Mouse (Mus musculus): ENCODE data around the gene Pex7. TPM values are rescaled to one million over a fixed set of nuclear protein-coding genes. Genes with fewer than 3 reads are reported as not detected.

The Pex7 gene
- polyA plus RNA-seq, 1 experiment from 2014 or later: 35.9 TPM

- peak; percentile 40; the same call in 1 of the 2 replicates for ATAC-seq
- Histone ChIP-seq H3K27ac (ENCODE audit: low read depth, low read length) (no peak overlapping the region), H3K9me3 (ENCODE audit: control insufficient read depth, low read length) (no peaks in the 10 kb centered on the region), H3K4me1 (ENCODE audit: control insufficient read depth, insufficient read depth, low read depth, low read length) (peaks cover 24% of the 10 kb centered on the region), H3K4me2 (ENCODE audit: low read length) (peak overlapping the region; percentile 99), H3K4me3 (ENCODE audit: low read length) (peak overlapping the region; percentile 63), H3K36me3 (ENCODE audit: control insufficient read depth, insufficient read depth, low read length) (no peaks in the 10 kb centered on the region), H3K27me3 (replicated peaks; ENCODE audit: control insufficient read depth, insufficient read depth, low read length) (peaks cover 34% of the 10 kb centered on the region), H3K9ac (ENCODE audit: low read depth, low read length) (no peak overlapping the region)
- WGBS: 7% methylated on average over 44 of the region's 44 CpGs
Observed at GRCm38 (mm10) chr10:19848928-19849770, 58.3 kb downstream of the Pex7 start.

DNA sequence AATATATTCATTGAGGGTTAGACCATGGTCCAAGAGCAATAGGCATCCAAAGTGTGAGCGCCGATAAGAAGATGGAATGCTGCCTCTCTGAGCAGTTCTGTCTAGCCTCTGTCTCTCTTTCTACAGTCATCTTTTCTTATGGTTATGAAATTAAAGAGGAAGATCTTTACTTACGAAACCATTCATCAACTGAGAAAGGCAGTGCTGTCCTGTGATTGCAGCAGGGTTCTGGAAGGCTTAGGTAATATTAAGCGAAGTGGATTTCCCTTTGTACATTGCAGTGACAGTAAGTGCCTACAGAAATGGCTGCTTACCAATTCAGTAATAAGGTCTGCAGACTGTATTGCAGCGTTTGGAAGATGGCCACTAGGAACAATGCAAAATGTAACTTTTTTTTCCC is 67.7 kb downstream of the Pex7 start:
- Histone ChIP-seq H3K9ac (ENCODE audit: low read depth, low read length) (no peak overlapping the region), H3K36me3 (ENCODE audit: control insufficient read depth, insufficient read depth, low read length) (no peaks in the 10 kb centered on the region), H3K4me2 (ENCODE audit: low read length) (no peak overlapping the region), H3K4me1 (ENCODE audit: control insufficient read depth, insufficient read depth, low read depth, low read length) (no peaks in the 10 kb centered on the region), H3K27ac (ENCODE audit: low read depth, low read length) (no peak overlapping the region), H3K27me3 (replicated peaks; ENCODE audit: control insufficient read depth, insufficient read depth, low read length) (no peaks in the 10 kb centered on the region), H3K4me3 (ENCODE audit: low read length) (no peak overlapping the region), H3K9me3 (ENCODE audit: control insufficient read depth, low read length) (no peaks in the 10 kb centered on the region)
- WGBS: 91% methylated on average over 5 of the region's 5 CpGs
- ATAC-seq: no peak

- Histone ChIP-seq H3K4me3 (ENCODE audit: low read length) (no peak overlapping the region), H3K9me3 (ENCODE audit: control insufficient read depth, low read length) (no peaks in the 10 kb centered on the region), H3K36me3 (ENCODE audit: control insufficient read depth, insufficient read depth, low read length) (no peaks in the 10 kb centered on the region), H3K27me3 (replicated peaks; ENCODE audit: control insufficient read depth, insufficient read depth, low read length) (no peaks in the 10 kb centered on the region), H3K27ac (ENCODE audit: low read depth, low read length) (no peak overlapping the region; the same call in 1 of the 2 replicates), H3K4me1 (ENCODE audit: control insufficient read depth, insufficient read depth, low read depth, low read length) (no peaks in the 10 kb centered on the region), H3K4me2 (ENCODE audit: low read length) (no peak overlapping the region), H3K9ac (ENCODE audit: low read depth, low read length) (no peak overlapping the region)
- ATAC-seq: 0 out of 2 replicates have a peak, but pooled peaks have one; percentile 40
- WGBS: 49% methylated on average over 8 of the region's 8 CpGs
Observed at GRCm38 (mm10) chr10:19835887-19836710, 71.4 kb downstream of the Pex7 start.

DNA sequence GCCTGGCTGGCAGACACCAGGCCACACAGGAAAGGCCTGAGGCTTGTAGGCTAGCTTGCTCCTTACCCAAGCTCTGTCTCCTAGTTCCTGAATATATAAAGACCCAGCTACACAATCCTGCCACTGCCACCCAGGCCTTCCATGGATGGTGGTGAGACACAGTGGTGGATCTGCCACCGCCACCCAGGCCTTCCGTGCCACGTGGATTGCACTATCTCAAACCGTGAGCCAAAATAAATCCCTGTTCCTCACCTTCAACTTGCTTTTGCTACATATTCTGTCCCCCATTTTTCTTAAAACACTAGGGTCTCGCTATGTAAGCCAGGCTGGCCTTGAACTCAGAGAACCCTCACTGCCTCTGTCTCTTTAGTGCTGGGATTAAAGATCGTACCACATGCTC is 73.3 kb downstream of the Pex7 start:
- 98% methylated on average over 6 of the region's 6 CpGs for WGBS
- Histone ChIP-seq H3K9me3 (ENCODE audit: control insufficient read depth, low read length) (no peaks in the 10 kb centered on the region), H3K4me2 (ENCODE audit: low read length) (no peak overlapping the region), H3K27me3 (replicated peaks; ENCODE audit: control insufficient read depth, insufficient read depth, low read length) (no peaks in the 10 kb centered on the region), H3K4me1 (ENCODE audit: control insufficient read depth, insufficient read depth, low read depth, low read length) (no peaks in the 10 kb centered on the region), H3K4me3 (ENCODE audit: low read length) (no peak overlapping the region), H3K36me3 (ENCODE audit: control insufficient read depth, insufficient read depth, low read length) (no peaks in the 10 kb centered on the region), H3K9ac (ENCODE audit: low read depth, low read length) (no peak overlapping the region), H3K27ac (ENCODE audit: low read depth, low read length) (no peak overlapping the region)
- ATAC-seq: no peak

DNA sequence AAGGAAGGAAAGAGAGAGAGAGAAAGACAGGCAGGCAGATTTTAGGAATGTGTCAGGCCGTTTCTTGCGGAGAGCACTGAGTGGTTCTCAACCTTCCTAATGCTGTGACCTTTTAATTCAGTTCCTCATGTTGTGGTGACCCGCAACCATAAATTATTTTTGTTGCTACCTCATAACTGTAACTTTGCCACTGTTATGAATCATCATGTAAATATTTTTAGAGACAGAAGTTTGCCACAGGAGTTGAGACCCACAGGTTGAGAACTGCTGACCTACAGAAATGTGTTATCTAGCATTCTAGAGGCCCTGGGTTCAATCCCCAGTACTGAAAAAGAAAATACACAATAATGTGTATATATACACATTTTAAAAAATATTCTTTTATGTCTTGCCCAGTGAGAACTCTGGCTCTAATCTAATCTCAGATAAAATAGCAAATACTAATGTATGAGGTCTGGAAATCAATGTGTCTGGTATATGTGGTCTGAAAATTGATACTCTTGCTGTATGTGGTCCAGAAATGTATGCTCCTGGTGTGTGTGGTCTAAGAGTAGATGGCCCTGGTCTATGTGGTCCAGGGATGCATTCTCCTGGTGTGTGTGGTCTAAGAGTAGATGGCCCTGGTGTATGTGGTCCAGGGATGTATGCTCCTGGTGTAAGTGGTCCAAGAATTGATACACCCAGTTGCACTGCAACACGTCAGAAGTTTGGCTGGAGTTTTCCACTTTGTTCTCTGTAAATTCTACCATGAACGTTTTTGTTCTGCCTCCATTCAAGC is 76.2 kb downstream of the Pex7 start:
- H3K9me3 ChIP-seq (ENCODE audit: control insufficient read depth, low read length): no peaks in the 10 kb centered on the region
- no peak overlapping the region for H3K4me2 ChIP-seq (ENCODE audit: low read length)
- no peaks in the 10 kb centered on the region for H3K4me1 ChIP-seq (ENCODE audit: control insufficient read depth, insufficient read depth, low read depth, low read length)
- no peak overlapping the region for H3K9ac ChIP-seq (ENCODE audit: low read depth, low read length)
- H3K36me3 ChIP-seq (ENCODE audit: control insufficient read depth, insufficient read depth, low read length): no peaks in the 10 kb centered on the region
- H3K27ac ChIP-seq (ENCODE audit: low read depth, low read length): no peak overlapping the region
- H3K27me3 ChIP-seq (replicated peaks; ENCODE audit: control insufficient read depth, insufficient read depth, low read length): no peaks in the 10 kb centered on the region
- 93% methylated on average over 5 of the region's 5 CpGs for WGBS
- no peak overlapping the region for H3K4me3 ChIP-seq (ENCODE audit: low read length)
- no peak for ATAC-seq

DNA sequence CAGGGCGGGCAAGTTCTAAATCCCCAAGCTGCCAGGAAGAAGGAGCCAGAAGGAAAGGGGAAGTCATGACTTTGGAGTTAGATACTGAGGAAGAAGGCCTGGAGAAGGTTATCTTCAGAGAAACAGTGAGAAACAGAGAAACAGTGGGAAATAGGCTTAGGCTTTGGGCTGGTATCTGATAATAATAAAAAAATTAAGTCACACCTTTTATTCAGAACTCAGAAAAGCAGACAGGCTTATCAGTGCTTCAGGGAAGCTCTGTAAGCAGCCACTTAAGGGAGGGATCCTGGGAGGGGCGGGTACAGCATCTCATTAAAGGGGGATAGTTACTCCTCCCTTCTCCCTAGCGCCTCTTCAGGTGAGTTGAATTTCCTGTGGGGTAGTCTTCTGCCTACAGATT is 86.5 kb downstream of the Pex7 start:
- no peak for ATAC-seq
- no peak overlapping the region for H3K4me2 ChIP-seq (ENCODE audit: low read length)
- H3K4me1 ChIP-seq (ENCODE audit: control insufficient read depth, insufficient read depth, low read depth, low read length): no peaks in the 10 kb centered on the region
- no peaks in the 10 kb centered on the region for H3K9me3 ChIP-seq (ENCODE audit: control insufficient read depth, low read length)
- no peak overlapping the region for H3K27ac ChIP-seq (ENCODE audit: low read depth, low read length)
- H3K9ac ChIP-seq (ENCODE audit: low read depth, low read length): no peak overlapping the region
- no peaks in the 10 kb centered on the region for H3K36me3 ChIP-seq (ENCODE audit: control insufficient read depth, insufficient read depth, low read length)
- no peaks in the 10 kb centered on the region for H3K27me3 ChIP-seq (replicated peaks; ENCODE audit: control insufficient read depth, insufficient read depth, low read length)
- 63% methylated on average over 3 of the region's 3 CpGs for WGBS
- H3K4me3 ChIP-seq (ENCODE audit: low read length): no peak overlapping the region

GRCm38 (mm10) chr10:19818723-19819355 is 88.7 kb downstream of the Pex7 start:
- H3K27me3 ChIP-seq (replicated peaks; ENCODE audit: control insufficient read depth, insufficient read depth, low read length): no peaks in the 10 kb centered on the region
- 63% methylated on average over 16 of the region's 16 CpGs for WGBS
- no peaks in the 10 kb centered on the region for H3K9me3 ChIP-seq (ENCODE audit: control insufficient read depth, low read length)
- H3K4me2 ChIP-seq (ENCODE audit: low read length): no peak overlapping the region
- no peak overlapping the region for H3K9ac ChIP-seq (ENCODE audit: low read depth, low read length)
- ATAC-seq: no peak
- no peak overlapping the region for H3K4me3 ChIP-seq (ENCODE audit: low read length)
- no peaks in the 10 kb centered on the region for H3K36me3 ChIP-seq (ENCODE audit: control insufficient read depth, insufficient read depth, low read length)
- H3K27ac ChIP-seq (ENCODE audit: low read depth, low read length): no peak overlapping the region
- no peaks in the 10 kb centered on the region for H3K4me1 ChIP-seq (ENCODE audit: control insufficient read depth, insufficient read depth, low read depth, low read length)

GRCm38 (mm10) chr10:19815371-19815770 is 92.1 kb downstream of the Pex7 start:
- Histone ChIP-seq H3K27ac (ENCODE audit: low read depth, low read length) (no peak overlapping the region), H3K4me1 (ENCODE audit: control insufficient read depth, insufficient read depth, low read depth, low read length) (no peaks in the 10 kb centered on the region), H3K4me3 (ENCODE audit: low read length) (no peak overlapping the region), H3K9ac (ENCODE audit: low read depth, low read length) (no peak overlapping the region), H3K36me3 (ENCODE audit: control insufficient read depth, insufficient read depth, low read length) (no peaks in the 10 kb centered on the region), H3K4me2 (ENCODE audit: low read length) (no peak overlapping the region), H3K9me3 (ENCODE audit: control insufficient read depth, low read length) (no peaks in the 10 kb centered on the region), H3K27me3 (replicated peaks; ENCODE audit: control insufficient read depth, insufficient read depth, low read length) (no peaks in the 10 kb centered on the region)
- ATAC-seq: no peak
- WGBS: 43% methylated on average over 8 of the region's 8 CpGs

All from hindbrain, embryonic 16.5 days (tissue).